Mouse (Mus musculus): Measurements from ENCODE around the gene Shf.
"Not testable (repeated sequence)": the region's sequence is repeated elsewhere in the genome, so short reads cannot be mapped to it uniquely, and the experiment has no call there.

Gene Shf

DNA sequence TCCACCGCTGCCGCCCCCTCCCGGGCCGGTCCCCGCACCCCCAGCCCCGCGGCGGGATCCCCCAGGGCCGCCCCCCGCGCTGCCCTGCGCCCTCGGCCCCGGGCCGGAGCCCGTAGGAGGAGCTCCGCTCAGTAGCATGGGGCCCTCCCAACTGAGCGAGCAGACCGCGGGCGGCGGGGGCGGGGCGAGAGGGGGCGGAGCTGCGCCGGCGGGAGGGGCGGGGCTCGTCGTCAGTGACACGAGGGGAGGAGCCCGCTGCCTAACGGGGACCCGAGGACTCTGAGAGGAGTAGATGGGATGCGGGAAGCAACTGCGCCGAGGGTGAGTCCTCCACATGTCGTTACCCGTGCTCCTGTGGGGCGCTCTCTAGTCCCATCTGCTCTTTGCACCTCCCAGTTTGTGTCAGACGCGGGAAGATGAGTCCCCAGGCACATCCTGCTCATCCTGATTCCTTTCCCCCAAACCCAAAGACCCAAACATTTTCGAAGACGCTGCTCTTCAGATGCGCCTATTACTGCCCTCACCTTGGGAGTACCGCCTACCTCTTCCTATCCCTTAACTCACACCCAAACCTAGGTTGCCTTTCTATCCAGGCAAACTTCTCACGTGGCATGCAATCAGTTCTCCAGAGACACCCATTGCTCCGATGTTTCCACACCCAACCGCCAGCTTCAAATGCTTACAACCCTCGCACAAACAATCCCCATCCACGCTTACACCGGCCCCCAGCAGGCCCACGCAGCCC, at the start of gene Shf:
TSS of gene Shf (minus strand) at position 168 of the 745 bp plus-strand sequence.
- DNase-seq (ENCODE audit: low spot score in 2 of 2): peak; percentile 86 to 87

DNA sequence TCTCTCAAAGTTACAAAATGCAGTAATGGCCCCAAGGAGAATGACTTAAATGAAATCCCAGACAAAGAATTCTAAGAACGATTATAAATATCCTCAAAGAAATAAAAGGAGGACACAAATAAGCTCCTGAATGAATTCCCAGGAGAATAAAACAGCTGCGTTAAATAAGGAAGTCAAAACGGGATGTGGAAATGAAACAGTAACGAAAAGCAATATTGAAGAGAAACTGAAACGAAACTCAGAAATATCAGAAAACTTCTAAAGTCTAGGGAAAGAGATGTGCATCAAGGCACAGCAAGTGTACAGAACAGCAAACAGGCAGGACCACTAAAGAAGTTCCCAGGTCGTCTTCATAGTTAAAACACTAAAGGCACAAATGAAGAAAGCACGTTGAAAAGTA, 40.0 kb upstream of the Shf start:
- no peak for DNase-seq (ENCODE audit: low spot score in 2 of 2)

DNA sequence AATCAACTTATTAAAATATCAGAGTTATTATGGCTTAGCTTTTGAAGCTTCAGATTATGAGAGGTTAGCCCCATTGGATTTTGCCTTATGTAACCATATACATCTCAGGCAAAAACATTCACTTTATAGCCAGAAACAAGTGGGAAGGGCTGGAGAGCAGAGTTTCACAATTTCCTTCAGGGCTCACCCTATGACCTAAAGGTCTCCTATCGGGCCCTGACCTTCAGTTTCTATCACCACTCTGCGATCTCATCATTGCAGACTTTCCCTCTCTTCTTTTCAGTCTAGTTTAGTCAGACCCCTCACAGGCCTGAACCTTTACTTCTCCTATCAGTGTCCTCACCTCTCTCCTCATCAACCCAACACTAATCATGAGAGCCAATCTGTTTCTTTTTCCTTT, 38.6 kb upstream of the Shf start:
- no peak for DNase-seq (ENCODE audit: low spot score in 2 of 2)

DNA sequence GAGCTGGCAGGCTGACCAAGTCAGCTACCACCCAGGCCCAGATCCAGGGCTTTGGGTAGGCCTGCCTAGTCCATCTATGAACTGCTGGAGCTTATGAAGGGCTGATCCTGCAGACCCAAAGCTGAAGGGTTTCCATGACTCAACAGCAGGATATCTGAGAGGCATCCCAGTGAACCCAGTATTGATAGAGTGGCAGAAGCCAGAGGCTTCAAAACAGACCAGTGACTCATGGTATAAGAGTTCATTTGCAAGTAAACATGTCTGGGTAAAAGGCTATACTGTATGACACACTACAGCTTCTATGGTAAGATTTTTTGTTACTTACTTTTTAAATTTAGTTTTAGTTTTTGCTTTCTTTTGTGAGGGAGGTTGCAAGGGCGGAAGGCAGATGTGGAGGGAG, 27.2 kb upstream of the Shf start:
- no peak for DNase-seq (ENCODE audit: low spot score in 2 of 2)

DNA sequence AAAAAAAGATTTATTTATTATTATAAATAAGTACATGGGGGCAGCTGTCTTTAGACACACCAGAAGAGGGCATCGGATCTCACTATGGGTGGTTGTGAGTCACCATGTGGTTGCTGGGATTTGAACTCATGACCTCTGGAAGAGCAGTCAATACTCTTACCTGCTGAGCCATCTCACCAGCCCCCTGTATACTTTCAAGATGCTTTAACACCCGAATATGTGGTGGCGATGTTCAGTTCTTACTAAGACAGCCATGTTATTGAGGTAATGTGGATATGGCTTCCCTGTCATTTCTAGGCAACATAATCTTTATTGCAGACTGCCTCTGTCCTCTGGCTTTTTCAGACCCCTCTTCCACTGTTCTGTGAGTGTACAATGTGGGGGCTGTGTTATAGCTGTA, 18.2 kb upstream of the Shf start:
- not testable (repeated sequence) for DNase-seq (ENCODE audit: low spot score in 2 of 2)

DNA sequence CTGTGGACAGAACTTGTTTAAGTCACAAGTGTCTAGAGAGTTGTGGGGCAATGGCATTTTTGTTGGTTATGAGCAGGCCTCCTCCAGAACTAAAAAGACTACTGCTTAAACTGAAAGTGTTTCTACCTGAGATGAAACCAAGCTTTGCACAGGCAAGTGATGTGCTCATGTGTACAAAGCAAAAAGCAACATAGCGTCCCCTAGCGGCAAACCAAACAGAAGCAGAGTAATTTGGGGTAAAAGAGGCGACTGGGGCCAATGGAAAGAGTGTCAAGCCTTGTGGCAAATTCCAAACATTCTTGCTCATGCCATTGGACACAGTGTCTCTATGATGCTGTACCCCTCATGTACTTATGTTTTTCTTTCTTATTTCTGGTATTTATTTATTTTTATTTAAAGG, 16.1 kb upstream of the Shf start:
- no peak for DNase-seq (ENCODE audit: low spot score in 2 of 2)

DNA sequence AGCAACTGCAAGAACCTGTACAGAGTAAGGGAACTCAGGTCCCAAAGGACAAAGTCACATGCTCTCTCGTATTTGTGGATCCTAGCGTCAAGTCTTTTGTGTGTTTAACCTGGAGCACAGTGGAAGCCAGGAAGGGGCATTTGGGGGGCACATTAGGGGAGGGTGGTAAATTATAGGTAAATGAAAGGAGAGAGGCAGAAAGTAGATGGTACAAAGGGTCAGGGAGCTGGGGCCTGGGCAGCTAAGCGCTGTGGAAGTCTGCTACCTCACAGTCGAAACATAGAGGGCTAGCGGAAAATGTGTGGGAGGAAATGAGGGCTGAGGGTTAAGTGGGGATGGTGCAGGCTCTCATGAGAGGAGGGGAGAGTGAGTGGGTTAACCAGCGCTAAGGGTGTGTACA, 13.2 kb upstream of the Shf start:
- no peak for DNase-seq (ENCODE audit: low spot score in 2 of 2)

DNA sequence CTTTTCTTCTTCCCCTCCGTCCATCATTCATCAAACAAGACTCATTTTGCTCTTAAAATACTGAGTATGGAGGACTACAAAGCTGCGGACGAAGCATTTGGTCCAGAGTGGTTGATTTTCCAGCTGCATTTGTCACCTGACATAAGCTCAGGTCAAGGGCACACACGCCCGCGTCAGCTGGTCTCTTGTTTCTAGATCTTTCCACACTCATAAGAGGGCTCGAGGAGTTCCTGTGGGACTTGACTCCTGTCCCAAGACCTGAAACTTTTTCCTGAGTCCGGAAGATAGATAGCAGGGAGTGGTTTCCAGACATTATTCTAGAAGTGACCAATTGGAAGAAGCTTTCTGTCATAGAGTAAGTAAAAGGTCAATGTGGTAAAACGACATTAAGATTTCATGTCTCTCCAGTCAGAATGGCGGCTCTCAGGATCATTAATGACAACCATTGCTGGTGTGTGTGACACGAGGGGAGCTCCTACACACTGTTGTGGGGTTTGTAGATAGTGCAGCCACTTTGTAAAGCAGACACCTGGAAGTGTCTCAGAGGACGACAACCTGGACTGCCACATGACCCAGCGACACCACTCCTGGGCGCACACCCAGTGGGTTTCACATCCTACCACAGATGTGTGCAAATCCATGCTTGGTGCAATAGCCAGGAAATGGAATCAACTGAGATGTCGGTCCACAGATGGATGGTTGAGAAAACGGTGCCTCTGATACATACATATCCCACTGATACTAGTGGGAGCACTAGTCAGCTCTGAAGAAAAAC, 12.6 kb upstream of the Shf start:
- no peak for DNase-seq (ENCODE audit: low spot score in 2 of 2)

DNA sequence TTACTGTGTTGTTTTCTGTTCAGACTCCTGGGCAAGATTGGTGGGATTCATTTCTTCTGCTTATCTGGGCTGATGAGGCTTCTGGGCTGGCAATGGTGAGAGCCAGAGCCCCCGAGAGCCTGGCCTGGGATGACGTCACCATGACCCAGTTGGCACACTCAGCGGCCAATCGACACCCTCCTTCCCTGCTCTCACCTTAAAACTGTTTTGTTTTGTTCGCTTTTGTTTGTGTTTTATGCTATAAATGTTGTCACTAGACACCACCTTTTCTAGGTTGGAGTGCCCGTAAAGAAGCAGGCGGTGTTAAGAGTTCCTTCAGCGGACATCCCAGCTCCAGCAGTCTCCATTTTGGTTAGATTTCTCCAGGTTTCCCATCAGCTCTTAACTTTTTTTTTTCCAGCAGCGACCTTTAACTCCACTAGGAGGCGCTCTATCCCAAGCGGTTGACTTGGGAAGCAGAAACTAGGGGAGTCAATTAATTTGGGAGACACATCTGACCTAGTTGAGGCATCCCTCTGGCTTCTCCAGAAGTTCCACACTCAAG, 11.9 kb upstream of the Shf start:
- DNase-seq (ENCODE audit: low spot score in 2 of 2): peak in 1 of 2 experiments; percentile 34

DNA sequence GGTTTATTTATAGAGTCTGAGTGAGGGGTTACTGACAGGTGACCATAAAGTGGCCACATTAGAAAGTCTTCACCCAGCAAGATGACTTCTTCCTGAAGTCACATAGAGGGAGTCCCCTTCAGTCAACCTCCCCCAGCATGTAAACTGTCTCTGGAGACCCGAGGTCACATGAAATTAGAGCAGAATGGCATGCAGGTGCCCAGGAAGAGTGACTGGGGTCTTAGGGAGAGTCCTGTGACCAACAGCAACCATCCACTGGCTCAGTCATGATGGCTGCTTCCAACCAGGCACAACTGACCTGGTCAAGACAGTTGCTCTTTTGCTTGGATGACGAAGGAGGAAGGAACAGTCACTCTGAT, 10.3 kb upstream of the Shf start:
- DNase-seq (ENCODE audit: low spot score in 2 of 2): no peak

DNA sequence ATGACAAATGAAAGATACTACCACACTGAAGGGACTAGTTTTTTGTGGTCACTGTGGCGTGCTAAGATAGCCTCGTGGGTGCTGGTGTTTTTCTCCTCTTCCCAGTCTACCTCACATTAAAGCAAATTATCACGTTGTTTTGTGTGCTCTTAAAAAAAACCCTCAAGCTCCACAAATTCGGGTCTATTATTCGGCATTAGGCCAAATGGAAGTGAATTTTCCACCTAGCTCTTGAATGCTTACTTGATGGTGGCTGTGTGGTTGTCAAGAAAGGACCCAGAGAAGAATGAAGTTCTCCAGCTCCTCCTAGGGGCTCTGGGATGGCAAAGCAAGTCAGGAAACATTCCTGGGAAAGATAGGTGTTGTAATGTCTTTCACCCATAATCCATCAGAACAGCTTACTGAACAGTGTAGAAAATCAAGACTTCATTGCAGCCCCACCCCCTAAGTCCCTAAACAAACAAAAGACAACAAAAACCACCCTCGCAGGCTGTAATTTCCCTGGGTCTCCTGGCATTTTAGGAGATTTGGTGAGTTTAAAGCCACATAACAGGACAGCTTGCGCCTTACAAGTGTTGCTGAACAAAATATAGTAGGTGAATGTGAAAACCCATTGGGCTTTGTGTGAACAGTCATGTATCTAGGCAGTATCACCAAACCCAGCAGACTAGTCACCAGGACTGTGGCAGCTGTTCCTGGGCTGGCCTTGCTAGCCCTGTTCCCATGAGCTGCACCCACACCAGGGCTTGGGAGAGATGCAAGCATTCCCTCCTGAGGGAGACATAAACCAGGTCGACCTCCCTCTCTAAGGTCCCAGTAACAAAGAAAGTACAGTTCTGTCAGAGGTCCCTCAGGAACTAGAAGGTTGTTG, 9.7 kb upstream of the Shf start:
- no peak for DNase-seq (ENCODE audit: low spot score in 2 of 2)

DNA sequence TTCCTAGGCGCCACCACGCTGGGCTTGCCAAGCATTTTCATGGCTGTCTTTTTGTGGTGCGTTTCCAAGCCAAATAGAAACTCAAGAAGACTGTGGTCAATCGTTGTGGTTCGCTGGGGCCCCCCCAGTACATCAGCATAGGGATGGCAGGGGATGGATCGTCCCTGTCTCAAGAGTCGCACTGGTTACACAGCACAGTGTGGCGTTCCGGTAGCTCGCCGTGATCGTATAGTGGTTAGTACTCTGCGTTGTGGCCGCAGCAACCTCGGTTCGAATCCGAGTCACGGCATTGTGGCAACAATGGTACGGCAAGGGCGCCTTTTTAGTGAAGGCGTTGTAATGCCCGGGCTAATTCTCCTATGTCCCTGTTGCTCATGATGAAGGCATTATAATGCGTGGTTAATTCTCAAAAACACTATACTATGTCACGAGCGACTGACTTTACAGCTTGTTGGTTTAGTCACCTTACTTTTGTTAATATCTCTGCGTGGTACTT, 8.8 kb upstream of the Shf start:
- peak; percentile 67 to 69 for DNase-seq (ENCODE audit: low spot score in 2 of 2)

DNA sequence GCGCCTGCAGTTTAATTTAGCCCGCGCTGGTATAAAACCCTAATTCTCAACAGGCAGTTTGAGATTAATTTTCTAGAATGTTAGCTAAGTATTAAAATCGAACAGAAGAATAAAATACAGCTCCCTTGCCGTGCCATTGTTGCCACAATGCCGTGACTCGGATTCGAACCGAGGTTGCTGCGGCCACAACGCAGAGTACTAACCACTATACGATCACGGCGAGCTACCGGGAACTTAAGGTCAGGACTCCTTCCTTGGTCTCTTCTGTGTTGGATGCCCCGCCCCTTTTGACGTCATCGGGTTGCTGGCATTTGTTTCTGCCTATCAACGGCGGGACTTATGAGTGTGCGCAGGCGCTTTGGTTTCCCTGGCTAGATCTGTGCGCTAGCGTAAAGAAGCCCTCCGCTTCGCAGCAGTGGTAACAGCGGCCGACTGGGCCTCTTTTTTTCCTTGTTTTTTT, 8.3 kb upstream of the Shf start:
- peak; percentile 97 to 98 for DNase-seq (ENCODE audit: low spot score in 2 of 2)

DNA sequence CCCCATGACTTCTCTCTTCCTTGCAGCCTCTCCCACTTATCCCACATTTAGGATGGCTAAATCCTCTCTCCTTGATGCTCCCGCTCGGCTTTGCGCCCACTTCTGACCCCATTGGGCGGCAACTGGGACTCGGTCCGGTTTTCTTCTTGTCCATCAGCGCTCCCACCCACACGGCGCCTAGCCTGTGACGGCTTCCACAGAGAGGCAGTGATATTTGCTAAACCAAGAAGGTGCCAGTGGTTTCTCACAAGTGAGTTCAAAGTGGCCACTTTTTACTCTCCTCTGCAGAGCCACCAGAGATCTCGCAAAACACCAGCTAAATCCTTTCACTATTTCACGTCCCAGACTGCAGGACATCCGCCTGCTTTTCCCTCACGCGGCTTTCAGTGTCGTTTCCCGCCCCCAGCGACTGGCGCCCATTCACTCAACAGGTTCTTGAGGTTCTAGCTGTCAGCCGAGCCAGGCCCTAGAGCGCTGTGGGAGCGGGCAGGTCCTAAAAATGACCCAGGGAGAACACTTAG, 7.1 kb upstream of the Shf start:
- DNase-seq (ENCODE audit: low spot score in 2 of 2): peak in 1 of 2 experiments; percentile 30

DNA sequence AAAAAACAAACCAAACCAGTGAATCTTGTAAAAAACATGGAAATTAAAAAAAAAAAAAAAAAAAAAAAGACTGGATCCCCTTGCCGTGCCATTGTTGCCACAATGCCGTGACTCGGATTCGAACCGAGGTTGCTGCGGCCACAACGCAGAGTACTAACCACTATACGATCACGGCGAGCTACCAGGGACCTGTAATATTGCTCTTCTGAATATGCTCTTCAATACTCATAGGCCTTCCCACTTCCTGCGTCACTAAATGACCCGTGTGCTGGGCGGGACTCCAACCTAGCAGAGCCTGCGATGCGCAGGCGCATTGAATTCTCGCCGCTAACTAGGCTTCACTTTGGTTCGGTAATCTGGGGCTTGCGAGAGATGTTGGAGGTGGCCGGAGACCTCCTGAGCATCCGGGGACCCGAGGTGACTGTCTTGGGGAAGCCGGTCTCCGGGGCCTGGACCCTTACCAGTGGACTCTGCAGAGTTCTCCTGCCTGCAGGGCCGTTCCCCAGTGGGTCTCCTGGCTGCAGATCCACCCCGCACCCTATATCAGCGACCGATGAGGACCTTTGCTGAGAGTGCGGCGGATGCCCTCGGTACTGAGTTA, 6.5 kb upstream of the Shf start:
- peak; percentile 81 to 88 for DNase-seq (ENCODE audit: low spot score in 2 of 2)

DNA sequence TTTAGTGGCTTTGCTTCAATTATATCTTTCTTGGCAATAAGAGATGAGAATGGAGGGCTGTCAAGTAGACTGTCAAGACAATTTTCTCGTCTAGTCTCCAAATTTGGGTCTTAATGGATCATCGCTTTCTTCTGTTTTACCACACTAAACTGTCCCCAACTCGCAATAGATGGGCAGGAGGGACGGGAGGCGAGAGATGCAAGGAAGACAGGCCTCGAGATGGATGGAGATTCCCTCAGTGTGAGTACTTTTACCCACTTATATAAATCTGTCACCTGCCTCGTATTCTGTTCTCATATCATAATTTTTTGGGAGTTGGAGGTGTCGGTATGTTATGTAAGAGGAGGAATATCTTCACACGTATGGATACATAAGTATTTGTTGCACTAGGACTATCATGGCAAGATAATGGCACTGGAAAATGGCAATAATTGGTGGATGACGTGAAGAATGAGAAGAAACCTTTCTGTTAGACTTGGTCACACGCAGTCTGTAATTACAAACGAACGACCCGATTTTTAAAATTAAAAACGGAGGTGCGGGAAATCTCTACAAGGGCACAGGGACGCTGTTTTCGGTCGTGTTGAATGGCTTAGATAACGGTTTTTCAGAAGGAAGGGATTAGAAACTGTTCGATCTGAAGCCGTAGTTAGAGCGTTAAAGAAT, 5.8 kb upstream of the Shf start:
- no peak for DNase-seq (ENCODE audit: low spot score in 2 of 2)

DNA sequence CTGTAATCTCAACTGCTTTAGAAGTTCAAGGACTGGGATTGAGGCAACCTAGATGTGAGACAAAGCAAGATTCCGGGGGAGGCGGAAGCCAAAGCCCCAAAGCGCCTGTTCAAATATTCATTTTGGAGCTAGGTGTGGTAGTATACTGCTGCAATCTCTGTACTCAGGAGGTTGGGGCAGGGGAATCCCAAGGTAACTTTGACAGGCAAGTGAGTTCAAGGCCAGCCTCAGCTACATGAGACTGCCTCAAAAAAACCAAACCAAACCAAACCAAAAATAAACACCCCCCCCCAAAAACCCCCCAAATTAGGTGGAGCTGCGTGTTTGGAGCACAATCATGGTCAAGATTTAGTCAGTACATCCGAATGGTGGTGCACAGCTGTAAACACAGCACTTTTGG, 5.0 kb upstream of the Shf start:
- DNase-seq (ENCODE audit: low spot score in 2 of 2): no peak

DNA sequence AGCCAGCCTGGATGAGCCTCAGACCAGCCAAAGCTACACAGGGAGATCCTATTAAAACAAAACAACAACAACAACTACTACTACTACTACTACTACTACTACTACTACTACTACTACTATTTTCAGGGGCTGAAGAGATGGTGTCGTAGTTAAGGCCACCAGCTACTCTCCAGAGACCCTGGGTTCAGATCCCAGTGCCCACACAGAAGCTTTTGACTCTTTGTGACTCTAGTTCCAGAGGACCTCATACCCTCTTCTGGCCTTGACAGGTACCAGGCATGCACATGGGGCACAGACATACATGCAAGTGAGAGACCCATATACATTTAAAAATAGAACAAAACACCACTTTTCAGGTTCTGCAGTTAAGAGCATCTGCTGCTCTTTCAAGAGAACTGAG, 3.6 kb upstream of the Shf start:
- DNase-seq (ENCODE audit: low spot score in 2 of 2): no peak

DNA sequence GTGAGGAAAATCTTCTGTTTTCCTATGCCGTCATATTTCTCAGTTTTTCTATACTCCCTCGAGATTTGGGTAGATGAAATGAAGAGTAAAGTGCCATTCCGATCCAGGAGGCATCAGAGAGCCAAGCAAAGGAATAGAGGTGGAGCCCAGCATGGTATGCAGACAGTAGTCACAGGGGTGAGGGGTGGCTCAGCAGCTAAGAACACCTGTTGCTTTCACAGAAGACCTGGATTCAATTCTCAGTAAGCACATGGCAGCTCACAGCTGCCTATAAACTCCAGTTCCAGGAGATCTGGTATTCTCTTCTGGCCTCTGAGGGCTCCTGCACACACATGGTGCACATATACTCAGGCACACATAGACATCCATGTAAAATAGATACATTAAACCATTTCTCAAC, 3.1 kb upstream of the Shf start:
- no peak for DNase-seq (ENCODE audit: low spot score in 2 of 2)

DNA sequence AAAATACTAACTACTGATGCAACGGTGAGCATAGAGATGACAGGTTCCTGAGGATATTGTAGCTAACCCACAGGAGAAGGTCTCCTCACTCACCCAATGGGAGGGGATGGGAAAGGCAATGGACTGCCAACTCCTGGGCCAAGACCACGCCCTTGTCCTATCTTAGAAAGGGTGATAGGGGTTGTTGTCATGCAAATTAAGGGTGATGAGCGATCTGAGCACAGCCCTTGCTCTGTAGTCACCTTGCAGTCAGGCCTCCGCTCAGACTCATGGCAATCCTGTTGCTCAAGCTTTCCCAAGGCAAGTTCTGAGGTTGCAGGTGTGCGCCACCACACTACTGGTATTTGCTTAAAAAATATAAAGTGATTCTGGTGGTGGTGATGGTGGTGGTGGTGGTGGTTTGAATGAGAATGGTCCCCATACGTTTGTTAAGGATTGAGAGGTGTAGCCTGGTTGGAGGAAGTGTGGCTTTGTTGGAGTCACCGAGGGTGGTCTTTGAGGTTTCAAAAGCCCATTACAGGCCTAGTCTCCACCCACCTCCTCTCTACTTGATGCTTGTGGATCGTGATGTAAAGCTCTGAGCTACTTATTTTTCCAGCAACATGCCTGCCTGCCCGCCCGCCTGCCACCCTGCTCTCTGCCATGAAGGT, 1.3 kb upstream of the Shf start:
- DNase-seq (ENCODE audit: low spot score in 2 of 2): no peak

All from spleen, postnatal 14 days (tissue).